Mouse (Mus musculus) right cerebral cortex, postnatal 4 days (tissue): Measurements from ENCODE around the gene Washc4.

Source experiments
- DNase-seq: peaks from one replicate; pipeline ENCODE4 v3.0.0-alpha.2; 2022

The Washc4 gene

GRCm38 (mm10) chr10:83603956-83604564 is 60.5 kb downstream of the Washc4 start:
- no peak for DNase-seq

- DNase-seq, result no peak
These were observed 62.2 kb downstream of the Washc4 start for GRCm38 (mm10) chr10:83605637-83606183.

DNA sequence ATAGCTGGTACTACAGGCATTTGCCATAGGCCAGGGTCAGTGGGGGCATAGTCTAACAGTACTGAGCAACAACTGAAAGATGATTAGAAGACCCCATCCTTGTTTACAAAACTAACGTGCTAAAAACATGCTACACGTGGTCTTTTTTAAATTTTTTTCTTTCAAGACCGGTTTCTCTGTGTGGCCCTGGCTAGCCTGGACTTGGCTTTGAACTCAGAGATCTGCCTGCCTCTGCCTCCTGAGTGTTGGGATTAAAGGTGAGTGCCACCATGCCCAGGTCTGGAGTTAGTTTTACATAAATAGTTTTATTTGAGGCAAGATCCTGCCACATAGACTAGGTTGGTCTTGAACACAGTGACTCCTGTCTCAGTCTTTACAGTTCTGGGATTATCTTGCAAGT is 63.6 kb downstream of the Washc4 start:
- DNase-seq, result no peak

- DNase-seq, result no peak
These were observed 65.0 kb downstream of the Washc4 start for GRCm38 (mm10) chr10:83608596-83608995.

GRCm38 (mm10) chr10:83610518-83610917 is 67.0 kb downstream of the Washc4 start:
- DNase-seq, result no peak

DNA sequence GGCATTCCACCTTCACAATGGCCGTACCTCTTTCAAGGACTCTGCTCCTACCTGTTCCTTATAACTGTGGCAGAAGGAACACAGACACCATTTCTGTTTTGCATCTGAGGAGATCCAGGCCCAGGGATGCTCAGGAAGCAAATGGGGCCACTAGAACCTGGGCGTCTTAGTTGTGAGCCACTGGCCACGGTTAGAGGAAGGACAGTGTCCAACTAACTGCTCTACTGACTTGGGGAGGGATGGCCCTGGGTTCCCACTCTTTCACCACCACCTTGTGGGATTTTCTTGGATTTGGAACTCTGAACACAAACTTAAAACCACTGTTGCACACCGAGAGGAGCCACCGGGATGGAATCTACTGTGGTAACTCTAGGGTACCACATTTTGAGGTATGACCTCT is 68.3 kb downstream of the Washc4 start:
- no peak for DNase-seq

DNA sequence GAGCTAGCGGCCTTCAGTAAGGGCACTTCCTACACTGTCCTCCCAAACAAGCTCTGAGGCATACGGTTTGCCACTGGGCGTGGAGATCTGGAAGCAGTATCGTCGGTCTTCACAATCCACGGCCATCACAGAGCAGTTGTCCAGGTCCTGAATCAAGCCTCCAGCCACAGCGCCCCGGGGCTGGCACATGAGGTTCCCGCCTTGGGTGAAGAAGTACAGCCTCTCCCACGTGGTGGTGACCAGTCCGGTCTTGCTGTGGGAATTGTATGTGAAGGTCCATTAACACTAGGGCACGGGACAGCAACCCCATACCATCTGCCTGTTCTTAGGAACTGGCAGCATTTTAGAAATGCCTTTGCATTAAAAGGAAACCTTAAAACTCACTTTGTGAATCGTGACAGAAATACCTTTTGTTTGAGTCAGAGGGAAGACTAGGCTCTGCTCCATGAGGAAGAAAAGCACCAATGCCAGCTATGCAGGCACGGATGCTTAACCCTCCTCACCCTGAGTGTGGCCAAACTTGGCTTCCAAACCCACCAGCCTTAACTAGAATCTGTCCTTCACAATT is 69.2 kb downstream of the Washc4 start:
- DNase-seq, result no peak

GRCm38 (mm10) chr10:83617366-83617765 is 73.8 kb downstream of the Washc4 start:
- peak; percentile 37 for DNase-seq

- DNase-seq, result no peak
These were observed 75.4 kb downstream of the Washc4 start for GRCm38 (mm10) chr10:83618819-83619440.

GRCm38 (mm10) chr10:83620350-83621055 is 77.0 kb downstream of the Washc4 start:
- no peak for DNase-seq

GRCm38 (mm10) chr10:83624065-83624464 is 80.5 kb downstream of the Washc4 start:
- DNase-seq, result no peak

DNA sequence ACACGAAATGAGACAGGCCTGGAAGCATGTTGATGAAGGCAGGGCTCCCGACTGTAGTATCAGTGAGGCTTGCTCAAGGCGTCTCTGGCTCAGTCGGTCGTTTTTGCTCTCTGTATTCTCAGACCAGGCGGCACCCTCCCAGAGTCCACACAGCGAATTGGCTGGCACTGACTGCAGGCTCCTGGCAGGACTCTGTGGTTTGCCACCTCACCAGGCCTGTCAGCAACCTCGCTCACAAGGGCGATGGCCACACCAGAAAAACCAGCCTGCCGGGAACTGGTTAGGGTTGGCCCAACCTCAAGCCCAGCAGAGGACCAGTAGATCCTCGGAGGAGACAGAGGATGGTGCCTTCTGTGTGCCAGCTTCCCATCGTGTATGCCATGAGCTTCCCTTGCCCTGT is 81.3 kb downstream of the Washc4 start:
- peak; percentile 19 for DNase-seq

DNA sequence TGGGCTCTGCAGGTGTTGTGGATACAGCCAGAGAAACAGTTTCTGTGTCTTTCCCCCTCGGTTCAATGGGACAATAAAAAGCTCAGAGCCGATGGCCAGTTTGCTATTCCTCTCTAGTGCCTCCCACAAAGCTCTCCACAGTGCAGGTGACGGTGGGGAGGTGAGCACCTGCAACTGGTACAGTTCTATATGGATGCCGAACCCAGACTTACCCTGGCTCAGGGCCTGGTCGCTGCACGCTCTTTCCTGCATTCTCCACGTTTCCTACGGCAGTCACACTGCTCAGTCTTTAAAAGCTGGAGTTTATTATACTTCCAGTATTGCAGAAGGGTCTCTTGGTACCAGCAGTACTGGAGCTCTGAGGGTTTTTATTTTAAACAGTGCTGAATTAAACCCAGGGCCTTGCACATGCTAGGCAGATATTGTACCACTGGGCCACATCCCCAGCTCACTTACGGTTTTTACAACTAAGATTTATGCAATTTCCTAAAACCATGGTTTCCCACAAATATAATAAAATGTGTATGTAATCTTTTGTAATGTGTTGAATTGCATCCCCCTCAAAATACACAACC is 83.6 kb downstream of the Washc4 start:
- no peak for DNase-seq

DNA sequence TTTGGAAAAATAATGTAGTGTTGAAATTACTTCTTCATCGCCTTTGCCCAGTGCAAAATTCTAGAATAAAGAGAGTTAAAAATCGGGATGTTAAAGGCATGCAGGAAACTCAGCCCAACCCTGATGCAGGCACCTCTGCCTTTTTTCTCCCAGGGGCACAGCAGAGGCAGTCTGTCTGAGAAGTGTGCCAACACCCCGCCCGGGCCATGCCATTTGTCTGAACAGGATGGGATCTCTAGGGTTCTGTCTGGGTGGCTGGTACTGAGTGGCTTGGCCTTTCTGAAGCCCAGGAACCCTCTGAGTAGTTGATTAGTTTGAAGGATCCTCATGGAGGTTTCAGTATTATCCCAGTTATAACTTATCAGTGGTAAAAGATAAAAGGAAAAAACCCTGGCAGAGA is 84.7 kb downstream of the Washc4 start:
- no peak for DNase-seq

GRCm38 (mm10) chr10:83629190-83629781 is 85.7 kb downstream of the Washc4 start:
- DNase-seq, result no peak

GRCm38 (mm10) chr10:83629878-83630277 is 86.3 kb downstream of the Washc4 start:
- DNase-seq, result no peak

DNA sequence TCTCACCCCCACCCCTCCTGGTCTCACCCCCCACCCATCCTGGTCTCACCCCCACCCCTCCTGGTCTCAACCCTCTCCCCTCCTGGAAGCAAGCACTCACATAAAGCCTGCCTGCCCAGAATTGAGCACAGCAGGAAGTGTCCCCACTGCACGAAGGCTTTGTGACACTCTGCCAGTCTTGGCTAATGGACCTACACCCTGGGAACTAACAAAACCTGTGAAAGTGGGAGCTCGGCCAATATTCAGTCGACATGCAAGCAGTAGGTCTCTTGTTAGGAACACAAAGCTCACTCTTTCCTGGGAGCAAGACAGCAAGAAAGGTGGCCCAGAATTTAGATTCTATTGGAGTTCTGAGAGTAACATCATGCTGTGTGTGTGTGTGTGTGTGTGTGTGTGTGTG is 87.3 kb downstream of the Washc4 start:
- peak; percentile 36 for DNase-seq

- DNase-seq, result no peak
These were observed 88.2 kb downstream of the Washc4 start for GRCm38 (mm10) chr10:83631775-83632174.

DNA sequence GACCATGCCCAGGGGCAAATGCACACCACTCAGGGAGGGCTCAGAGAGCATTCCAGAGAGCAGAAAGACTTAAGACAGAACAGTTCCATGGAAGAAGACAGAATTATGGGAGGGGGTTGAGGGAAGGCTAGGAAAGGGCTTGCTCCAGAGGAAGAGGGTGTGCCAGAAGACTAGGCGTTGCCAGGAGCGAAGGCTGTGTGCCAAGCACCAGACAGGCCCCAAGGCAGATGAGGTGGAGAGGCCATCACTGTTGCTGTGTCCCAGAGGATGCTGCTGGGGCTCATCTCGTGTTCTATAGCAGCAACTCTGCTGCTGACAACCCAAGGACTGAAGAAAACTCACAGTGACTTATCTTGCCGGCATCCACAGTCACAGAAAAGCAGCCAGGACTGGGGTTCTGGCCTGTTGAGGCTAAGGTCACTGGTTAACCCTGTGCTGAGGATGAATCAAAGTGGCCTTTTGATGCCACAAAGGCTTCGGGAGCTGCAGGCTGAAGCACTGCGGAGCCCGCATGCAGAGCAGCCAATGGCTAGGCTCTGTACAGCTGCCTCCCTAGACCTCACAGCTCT is 89.3 kb downstream of the Washc4 start:
- no peak for DNase-seq

- DNase-seq, result no peak
These were observed 90.9 kb downstream of the Washc4 start for GRCm38 (mm10) chr10:83634461-83634860.

GRCm38 (mm10) chr10:83636191-83636590 is 92.6 kb downstream of the Washc4 start:
- no peak for DNase-seq

DNA sequence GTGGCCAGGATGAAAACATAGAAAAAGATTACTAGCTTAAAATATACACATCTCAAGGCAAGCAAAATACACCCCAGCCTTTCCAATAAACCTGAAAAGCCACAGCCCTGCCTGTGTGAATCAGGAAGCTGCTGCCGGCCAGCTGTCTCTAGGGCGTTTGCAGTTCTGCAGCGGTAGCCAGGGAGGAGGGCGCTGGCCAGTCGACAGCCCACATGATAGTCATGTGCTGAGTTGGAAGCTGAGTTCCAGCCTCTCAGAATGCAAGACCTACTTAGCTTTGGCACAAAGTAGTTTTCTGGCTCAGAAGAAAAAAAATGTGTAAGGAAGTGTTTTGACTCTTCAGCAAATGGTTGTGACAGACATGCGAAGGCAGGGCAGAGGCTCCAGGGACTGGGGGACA is 93.7 kb downstream of the Washc4 start:
- peak; percentile 55 for DNase-seq
